8 mouse cellular contexts compared by ENCODE assay signal in genomic region chr5:120503144-120503795, GRCm38 (mm10). TPM values are rescaled to one million over a fixed set of nuclear protein-coding genes. Genes with fewer than 3 reads are reported as not detected.
DNase-seq lines count a peak whose midpoint lies in the region; ATAC-seq and TF ChIP-seq lines count a peak whose summit lies in the region.

Gene Plbd2, minus strand, starts transcription at chr5:120503625.

- peak; percentile 78 to 87 for DNase-seq in cerebellum, postnatal 36 days
- DNase-seq in gastrocnemius, adult 8-10 months (ENCODE audit: low spot score in 2 of 2), result peak; percentile 37 to 69
- peak; percentile 97 for DNase-seq in hindbrain, postnatal 0 days (ENCODE audit: low spot score)
- DNase-seq in left cerebral cortex, adult 8-10 months (ENCODE audit: low spot score in 2 of 2), result peak; percentile 37 to 52
- DNase-seq in right cerebral cortex, adult 2 months (ENCODE audit: low spot score in 2 of 2), result peak; percentile 74 to 75
- peak; percentile 56 to 80 for DNase-seq in urinary bladder, postnatal 36 days (ENCODE audit: low spot score in 2 of 2)

- under 1% methylated on average over 43 of the region's 55 CpGs for WGBS in hindbrain, postnatal 0 days

- ATAC-seq in activated CD4-positive, CD25-positive, alpha-beta regulatory T cell, adult 4 months, result peak; percentile 59
- ATAC-seq in hindbrain, postnatal 0 days, result peak; percentile 92

- no peaks in the 10 kb centered on the region for H3K27me3 ChIP-seq in hindbrain, postnatal 0 days (ENCODE audit: insufficient read depth, low read length)
- peaks cover 5% of the 10 kb centered on the region for H3K27me3 ChIP-seq in megakaryocyte, embryonic 14.5 days (replicated peaks)

- H3K27ac ChIP-seq in hindbrain, postnatal 0 days, result peak within 1 kb of the TSS; percentile 64; the same call in 1 of the 2 replicates

- no peaks in the 10 kb centered on the region for H3K36me3 ChIP-seq in hindbrain, postnatal 0 days (ENCODE audit: insufficient read depth, low read length)
- H3K36me3 ChIP-seq in megakaryocyte, embryonic 14.5 days (replicated peaks; ENCODE audit: low read length), result peaks cover 16% of the 10 kb centered on the region

- no peak for TF ChIP-seq CTCF in hindbrain, postnatal 0 days (IDR thresholded peaks at IDR 0.05; ENCODE audit: low read depth)

- no peaks in the 10 kb centered on the region for H3K9me3 ChIP-seq in hindbrain, postnatal 0 days (ENCODE audit: low read length)
- no peaks in the 10 kb centered on the region for H3K9me3 ChIP-seq in megakaryocyte, embryonic 14.5 days

- peak within 1 kb of the TSS; percentile 91 for H3K4me3 ChIP-seq in hindbrain, postnatal 0 days (ENCODE audit: low read length)
- H3K4me3 ChIP-seq in megakaryocyte, embryonic 14.5 days (replicated peaks), result peak within 1 kb of the TSS; percentile 95

- H3K4me2 ChIP-seq in hindbrain, postnatal 0 days (ENCODE audit: low read depth, low read length), result peak within 1 kb of the TSS; percentile 95

- peak within 1 kb of the TSS; percentile 88 for H3K9ac ChIP-seq in hindbrain, postnatal 0 days (replicated peaks; ENCODE audit: low read length)

- H3K4me1 ChIP-seq in hindbrain, postnatal 0 days (ENCODE audit: insufficient read depth, low read length), result peaks cover 6% of the 10 kb centered on the region; the same call in 1 of the 2 replicates
- H3K4me1 ChIP-seq in megakaryocyte, embryonic 14.5 days, result peaks cover 46% of the 10 kb centered on the region

RNA-seq across cellular contexts. Expression of gene Plbd2, which starts in this region (rescaled TPM):
- polyA plus RNA-seq in activated CD4-positive, CD25-positive, alpha-beta regulatory T cell, adult 4 months (2017; shearing (Covaris generic)), result 1 to 10 TPM; 3.8 to 4.7 TPM
- 10 to 100 TPM; 40.5 to 44.7 (median 42.1) TPM for total RNA-seq in gastrocnemius, adult 8-10 months (2022)
- total RNA-seq in hindbrain, postnatal 0 days (2014; rRNA removed), result 32.0 and 35.2 TPM in 2 replicates
- polyA plus RNA-seq in hindbrain, postnatal 0 days (2015; fragmentation: Nextera tagmentation; extraction: Ambion mirVana), result 49.9 and 53.9 TPM in 2 replicates
- 10 to 100 TPM; 59.8 to 67.4 (median 64.8) TPM for total RNA-seq in left cerebral cortex, adult 8-10 months (2022)
- 17.5 and 24.3 TPM in 2 replicates for polyA plus RNA-seq in megakaryocyte, embryonic 14.5 days (2012; ENCODE audit: insufficient read depth, low replicate concordance)

Comparison
In these comparisons a context has a peak if more than half of its experiments do, and no peak if none do; other contexts are left out.
1. Peak in every context shown above with its lines: DNase-seq, ATAC-seq, H3K4me3 ChIP-seq and H3K27ac ChIP-seq.
2. DNase-seq: peak in every context shown above with its lines; median percentile 97 in hindbrain, postnatal 0 days; 82 in cerebellum, postnatal 36 days; 74 in right cerebral cortex, adult 2 months; 68 in urinary bladder, postnatal 36 days; 53 in gastrocnemius, adult 8-10 months; 44 in left cerebral cortex, adult 8-10 months.